Mouse (Mus musculus) embryonic facial prominence, embryonic 12.5 days (tissue): ENCODE measurements around the gene Ltv1. TPM values are rescaled to one million over a fixed set of nuclear protein-coding genes. Genes with fewer than 3 reads are reported as not detected.
"Not testable (repeated sequence)": the region's sequence is repeated elsewhere in the genome, so short reads cannot be mapped to it uniquely, and the experiment has no call there.

Experiments
- ATAC-seq: fragments of 200-750 bp; cut with Nextera tagmentation; 2 replicates; pipeline ENCODE4 v1.8.0; 2017; ENCODE audit not compliant: insufficient number of reproducible peaks, insufficient read depth, low FRiP score, low TSS enrichment
- H3K27ac ChIP-seq: fragments of 300-500 bp; sonication (generic); 2 replicates; pipeline ENCODE4 v1.5.1; 2016; ENCODE audit warnings: mild to moderate bottlenecking
- H3K27me3 ChIP-seq: fragments of 300-500 bp; sonication (generic); 2 replicates; pipeline ENCODE4 v1.6.1; 2016; ENCODE audit warnings: mild to moderate bottlenecking, moderate library complexity
- H3K36me3 ChIP-seq: fragments of 300-500 bp; sonication (generic); 2 replicates; pipeline ENCODE4 v1.6.1; 2016; ENCODE audit warnings: mild to moderate bottlenecking
- H3K4me1 ChIP-seq: fragments of 300-500 bp; sonication (generic); 2 replicates; pipeline ENCODE4 v1.6.1; 2016
- H3K4me2 ChIP-seq: fragments of 300-500 bp; sonication (generic); replicated peaks from 2 replicates; pipeline ENCODE4 v1.6.1; 2016; ENCODE audit warnings: mild to moderate bottlenecking, moderate library complexity
- H3K4me3 ChIP-seq: fragments of 300-500 bp; sonication (generic); 2 replicates; pipeline ENCODE4 v1.5.1; 2016; ENCODE audit warnings: mild to moderate bottlenecking
- H3K9ac ChIP-seq: fragments of 300-500 bp; sonication (generic); 2 replicates; pipeline ENCODE4 v1.6.1; 2016; ENCODE audit warnings: mild to moderate bottlenecking, moderate library complexity
- H3K9me3 ChIP-seq: fragments of 300-500 bp; sonication (generic); 2 replicates; pipeline ENCODE4 v1.6.1; 2016; ENCODE audit warnings: mild to moderate bottlenecking, moderate library complexity
- WGBS: fragments of 180-500 bp; shearing (Covaris S2); methylation state at CpG from one replicate; pipeline ENCODE4 v1.1.7; 2016; 5-methylcytosine and 5-hydroxymethylcytosine counted together
- polyA plus RNA-seq: library from polyadenylated mRNA; unstranded; fragments of >200 nt; fragmentation: Nextera tagmentation; extraction: Ambion mirVana; gene quantifications from 2 replicates; pipeline ENCODE4 v1.2.1, GENCODE M21; 2016

The Ltv1 gene
- polyA plus RNA-seq, 1 experiment from 2014 or later = 64.9 TPM

GRCm38 (mm10) chr10:13220061-13220460, 27.1 kb upstream of the Ltv1 start:
- WGBS = 67% methylated on average over 1 of the region's 1 CpGs
- ATAC-seq = no peak

GRCm38 (mm10) chr10:13213956-13214355, 21.0 kb upstream of the Ltv1 start:
- ATAC-seq = no peak
- Histone ChIP-seq H3K27ac (peak overlapping the region; percentile 41; the same call in 1 of the 2 replicates), H3K27me3 (no peaks in the 10 kb centered on the region), H3K4me2 (no peak overlapping the region), H3K9ac (no peak overlapping the region), H3K4me3 (no peak overlapping the region), H3K9me3 (no peaks in the 10 kb centered on the region), H3K4me1 (no peaks in the 10 kb centered on the region), H3K36me3 (no peaks in the 10 kb centered on the region)
- WGBS = 80% methylated on average over 12 of the region's 12 CpGs

More at GRCm38 (mm10) chr10:13220061-13220460, 27.1 kb upstream of the Ltv1 start:
- Histone ChIP-seq H3K4me3 (no peak overlapping the region), H3K27ac (no peak overlapping the region), H3K4me2 (no peak overlapping the region), H3K9ac (no peak overlapping the region), H3K9me3 (no peaks in the 10 kb centered on the region), H3K4me1 (no peaks in the 10 kb centered on the region), H3K27me3 (no peaks in the 10 kb centered on the region), H3K36me3 (peaks cover 7% of the 10 kb centered on the region; the same call in 1 of the 2 replicates)

- Histone ChIP-seq H3K36me3 (no peaks in the 10 kb centered on the region), H3K4me2 (no peak overlapping the region), H3K4me1 (no peaks in the 10 kb centered on the region), H3K9ac (no peak overlapping the region), H3K9me3 (no peaks in the 10 kb centered on the region), H3K27ac (no peak overlapping the region), H3K27me3 (no peaks in the 10 kb centered on the region), H3K4me3 (no peak overlapping the region)
- ATAC-seq = no peak
- WGBS = 71% methylated on average over 6 of the region's 6 CpGs
These were observed 19.9 kb upstream of the Ltv1 start for GRCm38 (mm10) chr10:13212829-13213228.

GRCm38 (mm10) chr10:13212326-13212725, 19.4 kb upstream of the Ltv1 start:
- H3K27me3 ChIP-seq = no peaks in the 10 kb centered on the region
- no peak overlapping the region for H3K4me3 ChIP-seq
- H3K4me1 ChIP-seq = no peaks in the 10 kb centered on the region
- H3K4me2 ChIP-seq = no peak overlapping the region
- ATAC-seq = no peak
- H3K9ac ChIP-seq = no peak overlapping the region
- H3K27ac ChIP-seq = 0 out of 2 replicates have a peak overlapping the region, but pooled peaks have one; percentile 36
- no peaks in the 10 kb centered on the region for H3K36me3 ChIP-seq
- 70% methylated on average over 9 of the region's 9 CpGs for WGBS
- no peaks in the 10 kb centered on the region for H3K9me3 ChIP-seq

- no peak for ATAC-seq
- no peaks in the 10 kb centered on the region for H3K4me1 ChIP-seq
- no peak overlapping the region for H3K4me2 ChIP-seq
- no peak overlapping the region for H3K4me3 ChIP-seq
- WGBS = 70% methylated on average over 8 of the region's 8 CpGs
- H3K9me3 ChIP-seq = no peaks in the 10 kb centered on the region
- no peaks in the 10 kb centered on the region for H3K36me3 ChIP-seq
- H3K9ac ChIP-seq = no peak overlapping the region
- no peak overlapping the region for H3K27ac ChIP-seq
- no peaks in the 10 kb centered on the region for H3K27me3 ChIP-seq
These were observed 17.1 kb upstream of the Ltv1 start for GRCm38 (mm10) chr10:13209930-13210637.

GRCm38 (mm10) chr10:13209506-13209905, 16.5 kb upstream of the Ltv1 start:
- Histone ChIP-seq H3K27me3 (no peaks in the 10 kb centered on the region), H3K4me1 (no peaks in the 10 kb centered on the region), H3K27ac (no peak overlapping the region), H3K9me3 (no peaks in the 10 kb centered on the region), H3K9ac (no peak overlapping the region), H3K4me3 (no peak overlapping the region), H3K4me2 (no peak overlapping the region), H3K36me3 (no peaks in the 10 kb centered on the region)
- ATAC-seq = no peak
- 75% methylated on average over 3 of the region's 3 CpGs for WGBS

GRCm38 (mm10) chr10:13209061-13209460, 16.1 kb upstream of the Ltv1 start:
- H3K27ac ChIP-seq = no peak overlapping the region
- H3K4me2 ChIP-seq = no peak overlapping the region
- no peaks in the 10 kb centered on the region for H3K9me3 ChIP-seq
- H3K27me3 ChIP-seq = no peaks in the 10 kb centered on the region
- no peaks in the 10 kb centered on the region for H3K4me1 ChIP-seq
- WGBS = 83% methylated on average over 4 of the region's 4 CpGs
- no peak for ATAC-seq
- no peak overlapping the region for H3K9ac ChIP-seq
- H3K36me3 ChIP-seq = no peaks in the 10 kb centered on the region
- H3K4me3 ChIP-seq = no peak overlapping the region

- Histone ChIP-seq H3K4me1 (no peaks in the 10 kb centered on the region), H3K27ac (no peak overlapping the region), H3K9me3 (no peaks in the 10 kb centered on the region), H3K36me3 (no peaks in the 10 kb centered on the region), H3K27me3 (no peaks in the 10 kb centered on the region), H3K4me2 (no peak overlapping the region), H3K4me3 (no peak overlapping the region), H3K9ac (no peak overlapping the region)
- WGBS = 93% methylated on average over 6 of the region's 6 CpGs
- ATAC-seq = no peak
These were observed 8.8 kb upstream of the Ltv1 start for GRCm38 (mm10) chr10:13201741-13202293.

- Histone ChIP-seq H3K36me3 (no peaks in the 10 kb centered on the region), H3K9ac (no peak overlapping the region), H3K4me2 (no peak overlapping the region), H3K4me1 (no peaks in the 10 kb centered on the region), H3K27me3 (no peaks in the 10 kb centered on the region), H3K9me3 (no peaks in the 10 kb centered on the region), H3K27ac (no peak overlapping the region), H3K4me3 (no peak overlapping the region)
- ATAC-seq = no peak
- 93% methylated on average over 3 of the region's 3 CpGs for WGBS
These were observed 7.9 kb upstream of the Ltv1 start for GRCm38 (mm10) chr10:13200862-13201261.

GRCm38 (mm10) chr10:13199234-13199633, 6.3 kb upstream of the Ltv1 start:
- Histone ChIP-seq H3K4me1 (no peaks in the 10 kb centered on the region), H3K27me3 (no peaks in the 10 kb centered on the region), H3K36me3 (no peaks in the 10 kb centered on the region), H3K4me2 (no peak overlapping the region), H3K9me3 (no peaks in the 10 kb centered on the region), H3K4me3 (no peak overlapping the region), H3K9ac (no peak overlapping the region), H3K27ac (no peak overlapping the region)
- WGBS = 92% methylated on average over 1 of the region's 1 CpGs
- ATAC-seq = no peak

- 67% methylated on average over 8 of the region's 8 CpGs for WGBS
- Histone ChIP-seq H3K27ac (no peak overlapping the region; the same call in 1 of the 2 replicates), H3K27me3 (no peaks in the 10 kb centered on the region), H3K9me3 (no peaks in the 10 kb centered on the region), H3K4me2 (no peak overlapping the region), H3K4me1 (peaks cover 6% of the 10 kb centered on the region), H3K4me3 (no peak overlapping the region), H3K9ac (no peak overlapping the region), H3K36me3 (no peaks in the 10 kb centered on the region)
- peak; percentile 16; the same call in 1 of the 2 replicates for ATAC-seq
These were observed 4.0 kb upstream of the Ltv1 start for GRCm38 (mm10) chr10:13196872-13197507.

GRCm38 (mm10) chr10:13193496-13193895, 528 bp upstream of the Ltv1 start:
- ATAC-seq, H3K27ac ChIP-seq, H3K9ac ChIP-seq, H3K27me3 ChIP-seq, H3K9me3 ChIP-seq, H3K4me1 ChIP-seq: not testable (repeated sequence)
- peak overlapping the region; percentile 68 for H3K4me2 ChIP-seq
- 83% methylated on average over 7 of the region's 7 CpGs for WGBS
- H3K36me3 ChIP-seq = peaks cover 16% of the 10 kb centered on the region
- peak overlapping the region; percentile 88; the same call in 1 of the 2 replicates for H3K4me3 ChIP-seq
